Mouse (Mus musculus) G1E (cell line): ENCODE data around the gene Gdpd4. TPM values are rescaled to one million over a fixed set of nuclear protein-coding genes. Genes with fewer than 3 reads are reported as not detected.

ENCODE experiments used
- ATAC-seq: 2 replicates; pipeline ENCODE4 v1.8.0; 2016; ENCODE audit warnings: mild to moderate bottlenecking; ENCODE audit not compliant: insufficient number of reproducible peaks, poor library complexity, low FRiP score, severe bottlenecking; ENCODE audit errors: extremely low read depth
- DNase-seq: peaks from one replicate; pipeline ENCODE4 v3.0.0; 2012; ENCODE audit warnings: low spot score
- H3K27me3 ChIP-seq: 2 replicates; pipeline ENCODE4 v1.6.1; 2012; ENCODE audit warnings: mild to moderate bottlenecking, low read length, inconsistent platforms; ENCODE audit not compliant: insufficient read depth
- H3K36me3 ChIP-seq: replicated peaks from 2 replicates; pipeline ENCODE3; 2012; ENCODE audit warnings: mild to moderate bottlenecking, inconsistent platforms
- H3K4me1 ChIP-seq: 2 replicates; pipeline ENCODE4 v1.6.1; 2012; ENCODE audit warnings: low read depth, low read length, inconsistent platforms, mixed read lengths; ENCODE audit not compliant: insufficient read depth
- H3K4me3 ChIP-seq: 2 replicates; pipeline ENCODE4 v1.5.1; 2012; ENCODE audit warnings: low read depth, mild to moderate bottlenecking, inconsistent platforms, low read length, moderate library complexity, mixed read lengths
- H3K9me3 ChIP-seq: replicated peaks from 2 replicates; pipeline ENCODE4 v1.6.1; 2012; ENCODE audit warnings: inconsistent platforms
- CTCF ChIP-seq: IDR thresholded peaks from 2 replicates; pipeline ENCODE4 v1.5.1; 2012; ENCODE audit warnings: low read depth, low read length, inconsistent platforms, mixed read lengths
- GATA1 ChIP-seq: IDR thresholded peaks from 2 replicates; pipeline ENCODE4 v1.6.1; 2012; ENCODE audit warnings: borderline replicate concordance, low read length, inconsistent platforms, mixed read lengths
- GATA2 ChIP-seq: IDR thresholded peaks from 2 replicates; pipeline ENCODE4 v1.6.1; 2012; ENCODE audit warnings: low read depth, low read length, inconsistent platforms, borderline replicate concordance
- POLR2AphosphoS5 ChIP-seq: IDR thresholded peaks from 2 replicates; pipeline ENCODE4 v1.6.1; 2012; ENCODE audit warnings: low read depth, low read length, inconsistent platforms; ENCODE audit not compliant: insufficient replicate concordance
- TAL1 ChIP-seq: conservative IDR thresholded peaks from 2 replicates; pipeline ENCODE4 v1.6.1; 2012; ENCODE audit warnings: low read depth, low read length, inconsistent platforms, mixed read lengths
- polyA plus RNA-seq: library from polyadenylated mRNA; stranded (reverse); fragments of >175 nt; gene quantifications from 2 replicates; pipeline ENCODE4 v1.2.3, GENCODE M21; 2012
- total RNA-seq, 2 experiments: library from RNA; stranded (forward) in 1 of 2; stranded (reverse) in 1 of 2; fragments of 200-1000 nt in 1 of 2; fragments of >200 nt in 1 of 2; fragmentation: Nextera tagmentation in 1 of 2; gene quantifications; 2 replicates each; pipeline ENCODE4 v1.2.3; 2014 to 2017

Gene Gdpd4
- total and polyA plus RNA-seq, 3 experiments, result 0.05 TPM; not detected in 2

GRCm38 (mm10) chr7:98082376-98082775, 162.6 kb downstream of the Gdpd4 start:
- no peak overlapping the region for H3K4me3 ChIP-seq
- H3K4me1 ChIP-seq, result no peaks in the 10 kb centered on the region
- TF ChIP-seq POLR2AphosphoS5 (no peak), GATA2 (no peak), GATA1 (no peak)
- ATAC-seq, result no peak
- peaks cover 9% of the 10 kb centered on the region; the same call in 1 of the 2 replicates for H3K27me3 ChIP-seq
- no peaks in the 10 kb centered on the region for H3K9me3 ChIP-seq
- DNase-seq, result no peak
- no peaks in the 10 kb centered on the region for H3K36me3 ChIP-seq

GRCm38 (mm10) chr7:98084541-98085293, 165.0 kb downstream of the Gdpd4 start:
- no peak for DNase-seq

GRCm38 (mm10) chr7:98085314-98085713, 165.6 kb downstream of the Gdpd4 start:
- Histone ChIP-seq H3K4me3 (no peak overlapping the region), H3K9me3 (no peaks in the 10 kb centered on the region), H3K36me3 (no peaks in the 10 kb centered on the region), H3K4me1 (no peaks in the 10 kb centered on the region), H3K27me3 (peaks cover 8% of the 10 kb centered on the region)
- no peak for DNase-seq
- no peak for ATAC-seq
- TF ChIP-seq CTCF (no peak), GATA1 (no peak), TAL1 (no peak), POLR2AphosphoS5 (no peak), GATA2 (no peak)

More at GRCm38 (mm10) chr7:98084541-98085293, 165.0 kb downstream of the Gdpd4 start:
- Histone ChIP-seq H3K9me3 (no peaks in the 10 kb centered on the region), H3K4me1 (no peaks in the 10 kb centered on the region), H3K4me3 (no peak overlapping the region), H3K27me3 (peaks cover 8% of the 10 kb centered on the region), H3K36me3 (no peaks in the 10 kb centered on the region)
- TF ChIP-seq TAL1 (no peak), GATA2 (no peak)
- no peak for ATAC-seq

- H3K27me3 ChIP-seq, result peaks cover 8% of the 10 kb centered on the region
- no peak overlapping the region for H3K4me3 ChIP-seq
- ATAC-seq (no peak), DNase-seq (no peak)
- no peaks in the 10 kb centered on the region for H3K4me1 ChIP-seq
- no peaks in the 10 kb centered on the region for H3K9me3 ChIP-seq
- TF ChIP-seq GATA1, result no peak
- no peak for TF ChIP-seq TAL1
- no peak for TF ChIP-seq CTCF
- TF ChIP-seq POLR2AphosphoS5, result no peak
- TF ChIP-seq GATA2, result no peak
- H3K36me3 ChIP-seq, result no peaks in the 10 kb centered on the region
These were observed 166.6 kb downstream of the Gdpd4 start for GRCm38 (mm10) chr7:98086346-98086745.

- no peak for ATAC-seq
- H3K36me3 ChIP-seq, result no peaks in the 10 kb centered on the region
- TF ChIP-seq GATA1, result no peak
- TF ChIP-seq CTCF, result no peak
- TF ChIP-seq POLR2AphosphoS5, result no peak
- TF ChIP-seq TAL1, result no peak
- TF ChIP-seq GATA2, result no peak
- no peak for DNase-seq
- H3K27me3 ChIP-seq, result peaks cover 12% of the 10 kb centered on the region; the same call in 1 of the 2 replicates
- no peak overlapping the region for H3K4me3 ChIP-seq
- H3K4me1 ChIP-seq, result no peaks in the 10 kb centered on the region
- H3K9me3 ChIP-seq, result peaks cover 10% of the 10 kb centered on the region
These were observed 176.1 kb downstream of the Gdpd4 start for GRCm38 (mm10) chr7:98095852-98096251.

DNA sequence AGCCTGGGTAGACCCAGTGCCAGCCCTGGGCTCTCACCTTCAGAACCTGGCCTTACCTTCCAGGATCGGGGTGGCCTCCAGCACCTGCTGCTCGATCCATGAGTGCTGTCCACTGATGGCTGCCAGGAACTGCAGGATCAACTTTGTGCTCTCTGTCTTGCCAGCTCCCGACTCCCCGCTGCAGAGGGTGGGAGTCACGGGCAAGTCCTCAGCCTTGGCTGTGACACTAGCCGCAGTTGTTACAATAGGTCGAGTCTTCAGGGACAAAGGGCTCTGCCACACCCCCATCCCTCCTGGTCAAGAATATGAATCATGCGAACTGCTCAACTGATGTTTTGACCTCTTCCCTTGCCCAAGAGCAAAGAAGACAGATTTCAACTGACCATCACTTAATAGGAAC, 177.8 kb downstream of the Gdpd4 start:
- DNase-seq, result no peak
- Histone ChIP-seq H3K27me3 (peaks cover 10% of the 10 kb centered on the region; the same call in 1 of the 2 replicates), H3K36me3 (no peaks in the 10 kb centered on the region), H3K4me1 (no peaks in the 10 kb centered on the region), H3K9me3 (peaks cover 10% of the 10 kb centered on the region), H3K4me3 (no peak overlapping the region)
- ATAC-seq, result no peak
- no peak for TF ChIP-seq GATA2
- no peak for TF ChIP-seq GATA1
- no peak for TF ChIP-seq TAL1
- TF ChIP-seq POLR2AphosphoS5, result no peak
- no peak for TF ChIP-seq CTCF

Other genes starting within 250 kb of the Gdpd4 start
- gene Clns1a, start 223.3 kb upstream of the Gdpd4 start, total RNA-seq (2014; fragmentation: Nextera tagmentation), result 81.3 and 92.0 TPM in 2 replicates
- gene Clns1a, start 223.3 kb upstream of the Gdpd4 start, total RNA-seq (2017), result 128 and 130 TPM in 2 replicates
- gene Clns1a, start 223.3 kb upstream of the Gdpd4 start, polyA plus RNA-seq, result 52.7 and 54.1 TPM in 2 replicates
- gene Aqp11, start 181.7 kb upstream of the Gdpd4 start, total RNA-seq (2014; fragmentation: Nextera tagmentation), result 17.9 and 28.3 TPM in 2 replicates
- 8.9 and 11.0 TPM in 2 replicates for gene Aqp11, start 181.7 kb upstream of the Gdpd4 start, total RNA-seq (2017)
- 17.2 and 18.0 TPM in 2 replicates for gene Aqp11, start 181.7 kb upstream of the Gdpd4 start, polyA plus RNA-seq
- not detected in 2 replicates for gene Pak1, start 131.4 kb upstream of the Gdpd4 start, total RNA-seq (2014; fragmentation: Nextera tagmentation)
- 0.06 and 0.16 TPM in 2 replicates for gene Pak1, start 131.4 kb upstream of the Gdpd4 start, total RNA-seq (2017)
- 0.15 and 0.39 TPM in 2 replicates for gene Pak1, start 131.4 kb upstream of the Gdpd4 start, polyA plus RNA-seq
- not detected in 2 replicates for gene Myo7a, start 199.6 kb downstream of the Gdpd4 start, total RNA-seq (2014; fragmentation: Nextera tagmentation)
- 0.05 and 0.12 TPM in 2 replicates for gene Myo7a, start 199.6 kb downstream of the Gdpd4 start, total RNA-seq (2017)
- gene Myo7a, start 199.6 kb downstream of the Gdpd4 start, polyA plus RNA-seq, result 0.01 TPM in 1 of 2 replicates, not detected in the other
- gene Omp, start 225.5 kb downstream of the Gdpd4 start, total RNA-seq (2014; fragmentation: Nextera tagmentation), result not detected in 2 replicates
- gene Omp, start 225.5 kb downstream of the Gdpd4 start, total RNA-seq (2017), result 0.22 TPM in 1 of 2 replicates, not detected in the other
- not detected in 2 replicates for gene Omp, start 225.5 kb downstream of the Gdpd4 start, polyA plus RNA-seq